Mouse (Mus musculus): Measurements from ENCODE around the gene 2900011O08Rik. TPM values are rescaled to one million over a fixed set of nuclear protein-coding genes. Genes with fewer than 3 reads are reported as not detected.

2900011O08Rik gene
- polyA plus RNA-seq, 1 experiment from 2014 or later = 2.1 TPM

GRCm38 (mm10) chr16:14112742-14113141 is 126.3 kb downstream of the 2900011O08Rik start:
- Histone ChIP-seq H3K9ac (ENCODE audit: low read depth, low read length) (no peak overlapping the region), H3K9me3 (ENCODE audit: control insufficient read depth, low read length) (no peaks in the 10 kb centered on the region), H3K36me3 (ENCODE audit: control insufficient read depth, insufficient read depth, low read length) (peaks cover 16% of the 10 kb centered on the region), H3K4me2 (ENCODE audit: low read depth, low read length) (no peak overlapping the region), H3K27me3 (replicated peaks; ENCODE audit: control insufficient read depth, insufficient read depth, low read length) (no peaks in the 10 kb centered on the region), H3K4me1 (ENCODE audit: control insufficient read depth, insufficient read depth, low read length) (no peaks in the 10 kb centered on the region), H3K4me3 (ENCODE audit: low read length) (no peak overlapping the region), H3K27ac (ENCODE audit: low read length) (no peak overlapping the region)
- ATAC-seq = no peak
- WGBS = 92% methylated on average over 3 of the region's 3 CpGs

DNA sequence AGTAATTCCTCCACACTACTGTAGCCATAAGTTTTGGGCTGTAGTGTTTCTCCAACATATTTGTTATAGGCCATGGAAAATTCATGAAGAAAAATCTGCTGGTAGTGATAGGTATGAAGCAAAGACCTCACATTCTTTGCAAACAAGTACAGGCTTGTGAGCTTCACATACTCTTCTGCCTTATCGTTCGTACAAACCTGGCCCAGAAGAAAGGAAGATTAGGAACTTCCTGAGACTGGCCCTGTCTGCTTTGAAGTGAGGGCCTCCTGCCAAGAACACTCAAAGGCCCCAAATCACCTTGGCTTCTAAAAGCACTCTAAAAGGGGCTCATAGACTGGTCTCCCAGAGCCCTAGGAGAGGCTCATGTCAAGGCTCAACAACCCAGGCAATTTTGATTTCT is 130.9 kb downstream of the 2900011O08Rik start:
- Histone ChIP-seq H3K27me3 (replicated peaks; ENCODE audit: control insufficient read depth, insufficient read depth, low read length) (no peaks in the 10 kb centered on the region), H3K27ac (ENCODE audit: low read length) (no peak overlapping the region), H3K4me1 (ENCODE audit: control insufficient read depth, insufficient read depth, low read length) (no peaks in the 10 kb centered on the region), H3K9ac (ENCODE audit: low read depth, low read length) (no peak overlapping the region), H3K4me3 (ENCODE audit: low read length) (no peak overlapping the region), H3K36me3 (ENCODE audit: control insufficient read depth, insufficient read depth, low read length) (peaks cover 16% of the 10 kb centered on the region), H3K9me3 (ENCODE audit: control insufficient read depth, low read length) (no peaks in the 10 kb centered on the region), H3K4me2 (ENCODE audit: low read depth, low read length) (no peak overlapping the region)
- WGBS = 86% methylated on average over 2 of the region's 2 CpGs
- no peak for ATAC-seq

DNA sequence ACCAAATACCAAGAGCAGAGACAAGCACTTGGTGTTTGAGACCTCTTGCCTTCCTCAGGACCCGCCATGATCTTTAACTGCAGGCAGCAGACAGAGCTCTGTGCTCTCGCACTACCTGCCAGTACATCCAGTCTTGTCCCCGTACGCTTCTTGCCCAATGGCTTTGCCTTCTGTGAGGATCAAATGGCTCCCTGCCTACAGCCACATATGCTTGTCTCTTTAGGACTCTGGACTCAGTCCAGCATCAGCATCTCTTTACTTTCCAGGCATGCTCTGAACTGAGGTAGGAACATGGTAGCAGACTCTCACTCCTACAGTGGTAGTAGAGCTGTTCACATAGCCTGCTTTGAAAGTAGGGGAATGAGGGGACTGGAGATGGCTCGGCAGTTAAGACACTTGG is 134.5 kb downstream of the 2900011O08Rik start:
- no peaks in the 10 kb centered on the region for H3K4me1 ChIP-seq (ENCODE audit: control insufficient read depth, insufficient read depth, low read length)
- H3K36me3 ChIP-seq (ENCODE audit: control insufficient read depth, insufficient read depth, low read length) = peaks cover 21% of the 10 kb centered on the region
- H3K27me3 ChIP-seq (replicated peaks; ENCODE audit: control insufficient read depth, insufficient read depth, low read length) = no peaks in the 10 kb centered on the region
- no peak for ATAC-seq
- no peak overlapping the region for H3K4me3 ChIP-seq (ENCODE audit: low read length)
- H3K9ac ChIP-seq (ENCODE audit: low read depth, low read length) = no peak overlapping the region
- no peak overlapping the region for H3K27ac ChIP-seq (ENCODE audit: low read length)
- no peak overlapping the region for H3K4me2 ChIP-seq (ENCODE audit: low read depth, low read length)
- 92% methylated on average over 5 of the region's 5 CpGs for WGBS
- no peaks in the 10 kb centered on the region for H3K9me3 ChIP-seq (ENCODE audit: control insufficient read depth, low read length)

GRCm38 (mm10) chr16:14121563-14121962 is 135.2 kb downstream of the 2900011O08Rik start:
- H3K4me1 ChIP-seq (ENCODE audit: control insufficient read depth, insufficient read depth, low read length) = no peaks in the 10 kb centered on the region
- no peak overlapping the region for H3K27ac ChIP-seq (ENCODE audit: low read length)
- no peaks in the 10 kb centered on the region for H3K27me3 ChIP-seq (replicated peaks; ENCODE audit: control insufficient read depth, insufficient read depth, low read length)
- H3K4me2 ChIP-seq (ENCODE audit: low read depth, low read length) = no peak overlapping the region
- H3K9ac ChIP-seq (ENCODE audit: low read depth, low read length) = no peak overlapping the region
- ATAC-seq = no peak
- H3K4me3 ChIP-seq (ENCODE audit: low read length) = no peak overlapping the region
- 98% methylated on average over 7 of the region's 7 CpGs for WGBS
- H3K9me3 ChIP-seq (ENCODE audit: control insufficient read depth, low read length) = no peaks in the 10 kb centered on the region
- peaks cover 21% of the 10 kb centered on the region for H3K36me3 ChIP-seq (ENCODE audit: control insufficient read depth, insufficient read depth, low read length)

- no peaks in the 10 kb centered on the region for H3K4me1 ChIP-seq (ENCODE audit: control insufficient read depth, insufficient read depth, low read length)
- H3K27me3 ChIP-seq (replicated peaks; ENCODE audit: control insufficient read depth, insufficient read depth, low read length) = no peaks in the 10 kb centered on the region
- H3K27ac ChIP-seq (ENCODE audit: low read length) = no peak overlapping the region
- peaks cover 21% of the 10 kb centered on the region for H3K36me3 ChIP-seq (ENCODE audit: control insufficient read depth, insufficient read depth, low read length)
- H3K9me3 ChIP-seq (ENCODE audit: control insufficient read depth, low read length) = no peaks in the 10 kb centered on the region
- no peak overlapping the region for H3K4me3 ChIP-seq (ENCODE audit: low read length)
- no peak overlapping the region for H3K9ac ChIP-seq (ENCODE audit: low read depth, low read length)
- no peak overlapping the region for H3K4me2 ChIP-seq (ENCODE audit: low read depth, low read length)
- no peak for ATAC-seq
Observed at GRCm38 (mm10) chr16:14122586-14122985, 136.2 kb downstream of the 2900011O08Rik start.

- peaks cover 25% of the 10 kb centered on the region for H3K36me3 ChIP-seq (ENCODE audit: control insufficient read depth, insufficient read depth, low read length)
- H3K27ac ChIP-seq (ENCODE audit: low read length) = no peak overlapping the region
- no peaks in the 10 kb centered on the region for H3K4me1 ChIP-seq (ENCODE audit: control insufficient read depth, insufficient read depth, low read length)
- ATAC-seq = no peak
- WGBS = 86% methylated on average over 2 of the region's 2 CpGs
- no peaks in the 10 kb centered on the region for H3K9me3 ChIP-seq (ENCODE audit: control insufficient read depth, low read length)
- H3K4me2 ChIP-seq (ENCODE audit: low read depth, low read length) = no peak overlapping the region
- H3K4me3 ChIP-seq (ENCODE audit: low read length) = no peak overlapping the region
- H3K27me3 ChIP-seq (replicated peaks; ENCODE audit: control insufficient read depth, insufficient read depth, low read length) = no peaks in the 10 kb centered on the region
- no peak overlapping the region for H3K9ac ChIP-seq (ENCODE audit: low read depth, low read length)
Observed at GRCm38 (mm10) chr16:14123901-14124300, 137.5 kb downstream of the 2900011O08Rik start.

DNA sequence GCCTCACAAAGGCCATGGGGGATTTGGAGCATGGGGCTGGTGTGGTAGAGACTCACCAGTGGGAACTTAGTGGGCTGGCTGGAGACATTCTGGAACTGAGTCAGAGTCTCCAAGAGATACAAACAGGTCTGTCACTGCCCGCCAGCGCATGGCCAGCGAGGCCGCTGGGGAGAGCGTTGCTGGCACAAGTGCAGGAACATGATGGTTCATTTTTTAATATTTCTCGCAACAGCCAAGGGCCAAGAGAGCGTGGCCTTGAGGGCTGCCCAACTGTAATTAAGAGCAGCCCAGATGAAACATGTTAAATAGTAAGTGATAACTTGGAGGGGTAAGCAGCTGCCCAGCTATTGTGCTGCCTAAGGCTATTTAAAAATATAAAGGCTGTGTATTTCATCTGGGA is 138.3 kb downstream of the 2900011O08Rik start:
- ATAC-seq = no peak
- H3K9me3 ChIP-seq (ENCODE audit: control insufficient read depth, low read length) = no peaks in the 10 kb centered on the region
- no peak overlapping the region for H3K9ac ChIP-seq (ENCODE audit: low read depth, low read length)
- 99% methylated on average over 7 of the region's 7 CpGs for WGBS
- H3K4me3 ChIP-seq (ENCODE audit: low read length) = no peak overlapping the region
- H3K4me1 ChIP-seq (ENCODE audit: control insufficient read depth, insufficient read depth, low read length) = no peaks in the 10 kb centered on the region
- H3K4me2 ChIP-seq (ENCODE audit: low read depth, low read length) = no peak overlapping the region
- no peak overlapping the region for H3K27ac ChIP-seq (ENCODE audit: low read length)
- H3K27me3 ChIP-seq (replicated peaks; ENCODE audit: control insufficient read depth, insufficient read depth, low read length) = no peaks in the 10 kb centered on the region
- H3K36me3 ChIP-seq (ENCODE audit: control insufficient read depth, insufficient read depth, low read length) = peaks cover 26% of the 10 kb centered on the region

- H3K4me3 ChIP-seq (ENCODE audit: low read length) = no peak overlapping the region
- no peak overlapping the region for H3K27ac ChIP-seq (ENCODE audit: low read length)
- ATAC-seq = no peak
- 82% methylated on average over 1 of the region's 1 CpGs for WGBS
- H3K36me3 ChIP-seq (ENCODE audit: control insufficient read depth, insufficient read depth, low read length) = peaks cover 25% of the 10 kb centered on the region
- H3K9ac ChIP-seq (ENCODE audit: low read depth, low read length) = no peak overlapping the region
- H3K4me1 ChIP-seq (ENCODE audit: control insufficient read depth, insufficient read depth, low read length) = no peaks in the 10 kb centered on the region
- no peak overlapping the region for H3K4me2 ChIP-seq (ENCODE audit: low read depth, low read length)
- H3K9me3 ChIP-seq (ENCODE audit: control insufficient read depth, low read length) = no peaks in the 10 kb centered on the region
- H3K27me3 ChIP-seq (replicated peaks; ENCODE audit: control insufficient read depth, insufficient read depth, low read length) = no peaks in the 10 kb centered on the region
Observed at GRCm38 (mm10) chr16:14125253-14125652, 138.8 kb downstream of the 2900011O08Rik start.

GRCm38 (mm10) chr16:14128977-14129376 is 142.6 kb downstream of the 2900011O08Rik start:
- no peak overlapping the region for H3K4me2 ChIP-seq (ENCODE audit: low read depth, low read length)
- H3K36me3 ChIP-seq (ENCODE audit: control insufficient read depth, insufficient read depth, low read length) = peaks cover 14% of the 10 kb centered on the region
- H3K27me3 ChIP-seq (replicated peaks; ENCODE audit: control insufficient read depth, insufficient read depth, low read length) = no peaks in the 10 kb centered on the region
- ATAC-seq = no peak
- no peak overlapping the region for H3K27ac ChIP-seq (ENCODE audit: low read length)
- no peak overlapping the region for H3K9ac ChIP-seq (ENCODE audit: low read depth, low read length)
- H3K4me3 ChIP-seq (ENCODE audit: low read length) = no peak overlapping the region
- no peaks in the 10 kb centered on the region for H3K4me1 ChIP-seq (ENCODE audit: control insufficient read depth, insufficient read depth, low read length)
- H3K9me3 ChIP-seq (ENCODE audit: control insufficient read depth, low read length) = no peaks in the 10 kb centered on the region

DNA sequence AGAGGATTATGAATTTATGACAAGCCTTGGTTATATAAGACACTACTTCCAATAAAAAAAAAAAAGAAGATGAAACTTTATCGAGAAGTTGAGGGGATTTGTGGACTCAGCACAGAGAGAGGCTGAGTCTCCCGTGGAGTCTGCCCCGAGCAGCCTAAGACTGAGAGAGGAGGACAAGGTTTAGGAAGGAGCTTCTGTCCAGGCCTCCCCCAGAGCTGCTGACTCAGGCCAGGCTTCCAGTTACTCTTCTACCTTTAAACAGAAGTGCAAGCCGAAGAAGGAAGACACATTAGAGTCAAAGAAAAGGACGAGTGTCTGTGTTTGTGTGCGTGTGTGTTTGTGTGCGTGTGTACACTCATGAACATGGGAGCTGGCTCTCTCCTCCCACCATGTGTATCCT is 144.4 kb downstream of the 2900011O08Rik start:
- WGBS = 97% methylated on average over 7 of the region's 7 CpGs
- no peak for ATAC-seq
- Histone ChIP-seq H3K4me3 (ENCODE audit: low read length) (no peak overlapping the region), H3K27me3 (replicated peaks; ENCODE audit: control insufficient read depth, insufficient read depth, low read length) (no peaks in the 10 kb centered on the region), H3K4me1 (ENCODE audit: control insufficient read depth, insufficient read depth, low read length) (no peaks in the 10 kb centered on the region), H3K9me3 (ENCODE audit: control insufficient read depth, low read length) (no peaks in the 10 kb centered on the region), H3K9ac (ENCODE audit: low read depth, low read length) (no peak overlapping the region), H3K27ac (ENCODE audit: low read length) (no peak overlapping the region), H3K36me3 (ENCODE audit: control insufficient read depth, insufficient read depth, low read length) (peaks cover 11% of the 10 kb centered on the region), H3K4me2 (ENCODE audit: low read depth, low read length) (no peak overlapping the region)

Measured in intestine, embryonic 16.5 days (tissue).